Comparison of ENCODE assay signal across 13 mouse cellular contexts in genomic region chr12:85545718-85546117, GRCm38 (mm10). TPM values are rescaled to one million over a fixed set of nuclear protein-coding genes. Genes with fewer than 3 reads are reported as not detected.
DNase-seq lines count a peak whose midpoint lies in the region; ATAC-seq and TF ChIP-seq lines count a peak whose summit lies in the region.
"Had no signal": no experiment of that assay in that cellular context is flagged by ENCODE, and none has a peak within 500 bp of the region (broad histone marks: within the 10 kb centered on the region; RNA-seq: fewer than 3 reads in every experiment).

No protein-coding gene starts in this region.

- TF ChIP-seq EP300 in heart, postnatal 0 days (IDR thresholded peaks at IDR 0.05; ENCODE audit: low read depth): no peak
- no peak for TF ChIP-seq EP300 in heart, adult 2 months (IDR thresholded peaks at IDR 0.05; ENCODE audit: insufficient read depth, low read depth, low read length)

- 30% methylated on average over 10 of the region's 10 CpGs for WGBS in heart, postnatal 0 days
- WGBS in heart, adult 2 months: 54% methylated on average over 10 of the region's 10 CpGs

- H3K36me3 ChIP-seq in heart, postnatal 0 days (replicated peaks; ENCODE audit: control insufficient read depth, insufficient read depth, low read length): no peaks in the 10 kb centered on the region
- no peaks in the 10 kb centered on the region for H3K36me3 ChIP-seq in heart, adult 2 months (ENCODE audit: control insufficient read depth, insufficient read depth, low read length)
- H3K36me3 ChIP-seq: embryonic facial prominence, embryonic 12.5 days; hindbrain, embryonic 10.5 days; midbrain, embryonic 13.5 days had no signal

- H3K79me2 ChIP-seq in heart, adult 2 months (replicated peaks; ENCODE audit: control insufficient read depth, insufficient read depth, low read length): no peaks in the 10 kb centered on the region

- H3K9ac ChIP-seq in heart, postnatal 0 days (replicated peaks; ENCODE audit: low read depth, low read length): no peak overlapping the region
- H3K9ac ChIP-seq in heart, adult 2 months (ENCODE audit: low read depth, low read length): no peak overlapping the region
- H3K9ac ChIP-seq: embryonic facial prominence, embryonic 12.5 days; lung, embryonic 14.5 days; midbrain, embryonic 13.5 days had no signal

- peak overlapping the region; percentile 28; the same call in 1 of the 2 replicates for H3K27ac ChIP-seq in heart, postnatal 0 days (ENCODE audit: low read depth)
- H3K27ac ChIP-seq in heart, adult 2 months: no peak overlapping the region
- H3K27ac ChIP-seq: embryonic facial prominence, embryonic 12.5 days; hindbrain, embryonic 10.5 days; kidney, postnatal 0 days; midbrain, embryonic 13.5 days had no signal

- H3K4me3 ChIP-seq in heart, postnatal 0 days (ENCODE audit: low read depth, low read length): no peak overlapping the region
- no peak overlapping the region for H3K4me3 ChIP-seq in heart, adult 2 months
- H3K4me3 ChIP-seq: embryonic facial prominence, embryonic 12.5 days; hindbrain, embryonic 10.5 days; midbrain, embryonic 13.5 days had no signal

- no peak for DNase-seq in heart, postnatal 0 days (ENCODE audit: low spot score)
- DNase-seq in heart, adult 2 months: no peak
- DNase-seq in CD4-positive, CD25-positive, alpha-beta regulatory T cell, adult 2 months (ENCODE audit: low read depth, low spot score): peak; percentile 58
- DNase-seq in thymus, adult 18-20 months: peak; percentile 69 to 82
- no peak for DNase-seq in c-Kit-positive CD71-positive TER-119-positive erythroid progenitor cells, embryonic 14.5 days (ENCODE audit: low spot score)
- no peak for DNase-seq in adrenal gland, postnatal 10 days
- DNase-seq: cerebellum, adult 11 months; lung, embryonic 14.5 days had no signal

- intact Hi-C loops in heart, adult 2 months (cut with DNase I): no loop called here

- no peak overlapping the region for H3K4me2 ChIP-seq in heart, postnatal 0 days (ENCODE audit: low read depth, low read length)
- H3K4me2 ChIP-seq: embryonic facial prominence, embryonic 12.5 days; lung, embryonic 14.5 days; midbrain, embryonic 13.5 days had no signal

- H3K27me3 ChIP-seq in heart, postnatal 0 days (ENCODE audit: control insufficient read depth, insufficient read depth, low read length): no peaks in the 10 kb centered on the region
- no peaks in the 10 kb centered on the region for H3K27me3 ChIP-seq in heart, adult 2 months (ENCODE audit: control insufficient read depth, insufficient read depth, low read length)
- H3K27me3 ChIP-seq: embryonic facial prominence, embryonic 12.5 days; midbrain, embryonic 13.5 days had no signal

- no peak for TF ChIP-seq POLR2A in heart, adult 2 months (IDR thresholded peaks at IDR 0.05; ENCODE audit: insufficient read depth, low read depth, low read length)

- no peak for ATAC-seq in heart, postnatal 0 days (ENCODE audit: insufficient read depth, low read depth)
- ATAC-seq in hematopoietic stem cell, adult 5-6 weeks (replicated peaks in 1 of 2; ENCODE audit: insufficient read depth in 1 of 2, low FRiP score in 2 of 2, low TSS enrichment in 1 of 2, low read depth in 1 of 2, poor library complexity in 2 of 2, severe bottlenecking in 2 of 2): peak; percentile 19 to 25; a peak in 3 of 4 replicates
- ATAC-seq: midbrain, embryonic 13.5 days had no signal

- peaks cover 22% of the 10 kb centered on the region for H3K4me1 ChIP-seq in heart, postnatal 0 days (ENCODE audit: control insufficient read depth, insufficient read depth)
- H3K4me1 ChIP-seq in heart, adult 2 months (ENCODE audit: control insufficient read depth, insufficient read depth, low read length): peaks cover 6% of the 10 kb centered on the region
- H3K4me1 ChIP-seq: midbrain, embryonic 13.5 days had no signal

- TF ChIP-seq CTCF in heart, postnatal 0 days (IDR thresholded peaks at IDR 0.05; ENCODE audit: low read depth): no peak
- no peak for TF ChIP-seq CTCF in heart, adult 2 months (IDR thresholded peaks at IDR 0.05)

- no peaks in the 10 kb centered on the region for H3K9me3 ChIP-seq in heart, postnatal 0 days (replicated peaks; ENCODE audit: control insufficient read depth, low read length)
- H3K9me3 ChIP-seq: embryonic facial prominence, embryonic 12.5 days; hindbrain, embryonic 10.5 days; midbrain, embryonic 13.5 days had no signal

RNA-seq across cellular contexts. Expression of gene Jdp2, which starts 53.1 kb away (rescaled TPM):
- 17.6 and 17.9 TPM in 2 replicates for total RNA-seq in heart, postnatal 0 days (2014; rRNA removed; ENCODE audit: low replicate concordance)
- 0.44 TPM in 1 of 2 replicates, not detected in the other for polyA plus RNA-seq in heart, postnatal 0 days (2015; fragmentation: Nextera tagmentation; extraction: Ambion mirVana)
- 10 to 100 TPM in 1 of 2 experiments, 1 to 10 TPM in 1; 7.5 to 15.9 TPM for total RNA-seq in heart, adult 2 months (2021)
- 4.3 and 4.6 TPM in 2 replicates for polyA plus RNA-seq in heart, adult 2 months (2012; rRNA removed)
- 34.3 and 36.9 TPM in 2 replicates for total RNA-seq in hematopoietic stem cell, adult 5-6 weeks (2017)
- 10 to 100 TPM; 13.1 to 23.6 TPM for total RNA-seq in adrenal gland, postnatal 10 days (2021)

Comparison
In these comparisons a context has a peak if more than half of its experiments do, and no peak if none do; other contexts are left out.
1. DNase-seq: peak in CD4-positive, CD25-positive, alpha-beta regulatory T cell, adult 2 months (single experiment) and thymus, adult 18-20 months (2 of 2); none in heart, postnatal 0 days (single experiment), heart, adult 2 months (0 of 2), c-Kit-positive CD71-positive TER-119-positive erythroid progenitor cells, embryonic 14.5 days (single experiment) and adrenal gland, postnatal 10 days (single experiment).